Mouse (Mus musculus) kidney, embryonic 15.5 days (tissue): ENCODE measurements around the gene Slc16a4. TPM values are rescaled to one million over a fixed set of nuclear protein-coding genes. Genes with fewer than 3 reads are reported as not detected.

Experiments used
- ATAC-seq: fragments of 200-750 bp; cut with Nextera tagmentation; replicated peaks from 2 replicates; pipeline ENCODE4 v1.8.0; 2017; ENCODE audit warnings: moderate TSS enrichment; ENCODE audit not compliant: low FRiP score
- H3K27ac ChIP-seq: fragments of 300-500 bp; sonication (generic); 2 replicates; pipeline ENCODE4 v1.5.1; 2015; ENCODE audit warnings: mild to moderate bottlenecking, inconsistent platforms
- H3K27me3 ChIP-seq: fragments of 300-500 bp; sonication (generic); 2 replicates; pipeline ENCODE4 v1.6.1; 2015; ENCODE audit warnings: inconsistent platforms
- H3K36me3 ChIP-seq: fragments of 300-500 bp; sonication (generic); 2 replicates; pipeline ENCODE4 v1.6.1; 2015; ENCODE audit warnings: inconsistent platforms
- H3K4me1 ChIP-seq: fragments of 300-500 bp; sonication (generic); 2 replicates; pipeline ENCODE4 v1.6.1; 2015; ENCODE audit warnings: inconsistent platforms
- H3K4me2 ChIP-seq: fragments of 300-500 bp; sonication (generic); 2 replicates; pipeline ENCODE4 v1.6.1; 2015; ENCODE audit warnings: moderate library complexity, mild to moderate bottlenecking, inconsistent platforms
- H3K4me3 ChIP-seq: fragments of 300-500 bp; sonication (generic); replicated peaks from 2 replicates; pipeline ENCODE4 v1.5.1; 2015; ENCODE audit warnings: mild to moderate bottlenecking, inconsistent platforms
- H3K9ac ChIP-seq: fragments of 300-500 bp; sonication (generic); 2 replicates; pipeline ENCODE4 v1.6.1; 2015; ENCODE audit warnings: mild to moderate bottlenecking, inconsistent platforms
- H3K9me3 ChIP-seq: fragments of 300-500 bp; sonication (generic); replicated peaks from 2 replicates; pipeline ENCODE4 v1.6.1; 2016; ENCODE audit warnings: inconsistent platforms
- WGBS: fragments of 180-500 bp; shearing (Covaris S2); methylation state at CpG from one replicate; pipeline ENCODE4 v1.1.7; 2015; ENCODE audit warnings: mixed read lengths; 5-methylcytosine and 5-hydroxymethylcytosine counted together
- polyA plus RNA-seq: library from polyadenylated mRNA; unstranded; fragments of >200 nt; fragmentation: Nextera tagmentation; extraction: Ambion mirVana; gene quantifications from 2 replicates; pipeline ENCODE4 v1.2.1, GENCODE M21; 2015

Gene Slc16a4
- polyA plus RNA-seq, 1 experiment from 2014 or later = 9.8 TPM

DNA sequence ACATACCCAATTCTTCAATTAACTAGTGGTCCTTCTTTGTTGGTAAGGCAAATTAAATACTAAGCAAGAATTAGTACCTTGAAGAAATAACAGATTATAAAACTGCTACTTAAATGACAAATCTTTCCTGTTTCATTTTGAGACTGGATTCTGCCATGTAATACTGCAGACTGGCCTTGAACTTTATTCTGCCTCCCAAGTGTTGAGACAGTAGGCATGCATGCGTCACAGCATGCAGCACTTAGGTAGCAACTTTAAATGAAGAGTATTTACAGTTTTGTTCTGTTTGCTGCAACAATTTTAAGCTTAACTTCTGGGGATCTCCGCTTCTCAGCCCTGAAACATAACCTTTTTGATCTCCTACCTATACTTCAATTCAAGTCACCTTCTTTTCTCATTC, 30.1 kb downstream of the Slc16a4 start:
- H3K27me3 ChIP-seq = no peaks in the 10 kb centered on the region
- WGBS = 87% methylated on average over 2 of the region's 2 CpGs
- no peaks in the 10 kb centered on the region for H3K9me3 ChIP-seq
- no peak overlapping the region for H3K4me2 ChIP-seq
- H3K4me1 ChIP-seq = peaks cover 33% of the 10 kb centered on the region
- H3K4me3 ChIP-seq = no peak overlapping the region
- no peak overlapping the region for H3K27ac ChIP-seq
- ATAC-seq = no peak
- H3K9ac ChIP-seq = no peak overlapping the region
- H3K36me3 ChIP-seq = peaks cover 50% of the 10 kb centered on the region

DNA sequence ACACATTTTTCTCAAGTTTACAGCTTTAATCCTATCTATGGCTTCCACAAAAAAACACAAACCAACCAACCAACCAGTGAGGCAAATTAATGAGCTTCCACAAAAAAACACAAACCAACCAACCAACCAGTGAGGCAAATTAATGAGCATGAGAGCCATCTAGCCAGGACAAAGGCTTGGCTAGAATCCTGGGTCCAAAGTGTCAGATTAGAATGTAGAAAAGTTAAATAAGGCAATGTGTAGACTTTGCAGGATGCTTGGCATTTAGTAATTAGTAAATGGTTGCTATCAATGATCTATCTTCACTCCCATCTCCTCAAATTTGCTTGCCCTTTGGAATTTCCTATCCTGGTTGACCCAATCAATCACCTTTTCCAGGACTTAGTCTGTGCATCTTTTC, 30.7 kb downstream of the Slc16a4 start:
- Histone ChIP-seq H3K27me3 (no peaks in the 10 kb centered on the region), H3K4me2 (no peak overlapping the region), H3K4me1 (peaks cover 33% of the 10 kb centered on the region)

DNA sequence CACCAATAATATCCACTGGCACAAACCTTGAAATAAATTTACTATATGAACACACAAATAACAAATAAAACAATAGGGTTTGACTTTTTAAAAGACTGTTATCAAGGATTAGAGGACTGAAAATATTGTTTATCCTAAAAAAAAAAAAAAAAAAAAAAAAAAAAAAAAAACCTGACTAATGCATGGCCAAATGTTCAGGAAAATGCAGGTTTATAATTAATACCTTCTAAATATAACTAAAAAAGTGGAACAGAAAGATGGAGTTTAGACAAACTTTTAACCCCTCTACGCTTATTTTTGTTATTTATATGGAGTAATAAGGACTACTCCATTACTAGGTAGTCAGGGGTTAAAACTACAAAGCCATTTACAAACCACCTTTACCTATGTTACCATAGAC, 35.4 kb downstream of the Slc16a4 start:
- peaks cover 48% of the 10 kb centered on the region for H3K36me3 ChIP-seq
- H3K4me2 ChIP-seq = no peak overlapping the region
- H3K4me3 ChIP-seq = no peak overlapping the region
- no peak overlapping the region for H3K9ac ChIP-seq
- H3K27me3 ChIP-seq = no peaks in the 10 kb centered on the region
- peaks cover 48% of the 10 kb centered on the region for H3K4me1 ChIP-seq
- no peak overlapping the region for H3K27ac ChIP-seq
- no peak for ATAC-seq
- 96% methylated on average over 1 of the region's 1 CpGs for WGBS
- no peaks in the 10 kb centered on the region for H3K9me3 ChIP-seq

More for the DNA sequence above, 30.7 kb downstream of the Slc16a4 start:
- Histone ChIP-seq H3K4me3 (no peak overlapping the region), H3K9me3 (no peaks in the 10 kb centered on the region), H3K27ac (no peak overlapping the region), H3K36me3 (peaks cover 47% of the 10 kb centered on the region), H3K9ac (no peak overlapping the region)
- ATAC-seq = no peak

DNA sequence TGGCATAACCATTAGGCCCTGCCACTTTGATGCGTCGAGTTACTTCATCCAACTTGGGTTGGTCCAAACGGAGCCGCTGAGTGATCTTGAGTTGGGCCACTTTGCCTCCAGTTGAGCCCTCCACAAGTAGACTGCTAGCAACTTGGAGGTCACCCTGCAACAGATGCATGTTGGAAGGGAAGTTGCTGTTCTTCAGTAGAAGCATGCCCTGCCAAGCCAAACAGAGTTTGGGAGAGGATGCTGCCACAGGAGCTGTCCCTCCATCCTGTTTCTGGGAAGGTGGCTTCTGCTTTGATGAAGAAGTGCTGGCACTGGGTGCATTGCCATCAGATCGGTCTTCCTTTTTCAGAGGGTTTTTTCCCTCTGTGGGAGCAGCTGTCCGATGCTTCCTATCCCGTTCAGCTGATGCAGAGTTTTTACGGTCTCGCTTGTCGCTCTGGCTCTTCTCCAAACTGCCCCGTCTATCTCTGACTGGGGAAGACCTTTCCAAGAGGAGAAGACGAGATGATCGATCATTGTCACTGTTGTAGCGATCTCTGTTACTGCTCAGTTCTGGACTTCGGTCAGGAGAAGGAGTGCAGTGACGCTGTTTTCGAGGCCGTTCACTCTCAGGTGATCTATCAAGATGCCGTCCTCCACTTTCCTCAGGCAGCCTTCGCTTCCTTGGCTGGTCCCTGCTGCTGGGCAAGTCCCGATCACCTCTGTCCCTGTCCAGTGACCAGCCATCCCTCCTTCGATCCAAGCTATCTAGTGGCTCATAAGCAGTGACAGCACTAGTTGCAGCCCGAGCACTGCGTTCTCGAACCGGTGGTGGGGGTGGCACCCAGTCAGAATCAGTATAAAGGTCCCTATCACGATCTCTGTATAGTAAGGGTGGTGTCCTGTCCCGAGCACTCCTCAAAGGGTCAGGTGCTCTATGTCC, 39.7 kb downstream of the Slc16a4 start:
- WGBS = 63% methylated on average over 28 of the region's 28 CpGs
- peaks cover 27% of the 10 kb centered on the region for H3K4me1 ChIP-seq
- H3K9ac ChIP-seq = peak overlapping the region; percentile 6; the same call in 1 of the 2 replicates
- H3K4me3 ChIP-seq = peak overlapping the region; percentile 81
- no peaks in the 10 kb centered on the region for H3K27me3 ChIP-seq
- peak overlapping the region; percentile 82 for H3K4me2 ChIP-seq
- no peak overlapping the region for H3K27ac ChIP-seq
- H3K36me3 ChIP-seq = peaks cover 25% of the 10 kb centered on the region
- H3K9me3 ChIP-seq = no peaks in the 10 kb centered on the region
- ATAC-seq = no peak

DNA sequence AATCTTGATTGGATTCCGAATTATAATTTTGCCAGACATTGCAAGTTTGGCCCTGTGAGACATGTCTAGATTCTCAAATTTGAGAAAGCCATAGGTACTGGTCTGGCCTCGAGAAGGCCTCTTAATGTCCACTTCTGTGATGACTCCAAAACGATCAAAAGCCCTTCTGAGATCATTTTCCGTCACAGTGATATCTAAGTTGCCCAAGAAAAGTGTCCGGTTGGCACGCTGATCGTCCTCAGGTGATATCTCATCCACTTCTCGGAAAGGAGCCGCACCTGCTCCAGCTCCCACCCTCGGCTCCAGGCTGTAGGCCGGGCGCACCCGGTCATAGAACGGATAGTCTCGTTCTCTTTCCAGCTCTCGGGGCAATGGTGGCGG, 40.7 kb downstream of the Slc16a4 start:
- 21% methylated on average over 17 of the region's 17 CpGs for WGBS
- H3K27ac ChIP-seq = peak overlapping the region; percentile 94; the same call in 1 of the 2 replicates
- ATAC-seq = no peak

DNA sequence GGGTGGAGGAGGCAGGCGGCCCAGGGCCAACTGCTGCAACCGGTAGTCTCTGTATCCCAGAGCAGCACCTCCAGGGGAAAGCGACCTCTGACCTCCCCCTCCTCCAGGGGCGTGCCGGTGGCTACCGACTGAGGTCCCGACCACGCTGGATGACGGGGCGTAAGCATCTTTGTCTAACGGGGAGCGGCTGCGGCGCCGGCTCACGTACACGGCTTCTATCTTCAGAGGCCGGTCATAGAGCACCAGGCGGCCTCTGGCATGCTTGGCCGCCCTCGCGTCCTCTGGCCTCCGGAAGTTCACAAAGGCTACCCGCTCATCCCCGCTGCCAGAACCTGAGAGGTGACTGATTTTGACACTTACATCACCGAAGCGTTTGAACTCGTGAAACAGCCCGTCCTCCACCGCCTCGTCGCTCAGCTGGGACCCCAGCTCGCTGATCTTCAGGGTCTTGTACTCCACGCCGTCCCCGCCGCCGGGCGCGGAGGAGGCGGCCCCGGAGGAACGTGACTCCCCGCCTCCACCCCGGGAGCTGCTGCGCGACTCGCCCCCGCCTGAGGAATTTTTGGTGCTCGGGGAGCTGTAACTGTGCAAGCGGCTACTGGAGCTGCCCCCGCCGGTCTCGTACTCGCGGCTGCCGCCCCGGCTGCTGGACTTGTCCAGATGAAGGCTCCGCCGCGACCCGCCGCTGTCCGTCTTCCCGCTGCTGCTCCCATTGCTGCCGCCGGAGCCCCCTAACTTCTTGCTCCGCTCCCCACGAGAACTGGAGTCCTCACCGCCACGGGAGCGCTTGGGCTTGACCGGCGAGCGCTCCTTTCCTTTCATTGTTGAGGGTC, 41.3 kb downstream of the Slc16a4 start:
- WGBS = under 1% methylated on average over 75 of the region's 75 CpGs
- peak overlapping the region; percentile 82 for H3K4me2 ChIP-seq
- peaks cover 21% of the 10 kb centered on the region for H3K36me3 ChIP-seq
- H3K9me3 ChIP-seq = no peaks in the 10 kb centered on the region
- H3K4me1 ChIP-seq = peaks cover 23% of the 10 kb centered on the region
- H3K27me3 ChIP-seq = no peaks in the 10 kb centered on the region
- peak overlapping the region; percentile 94 for H3K27ac ChIP-seq
- peak overlapping the region; percentile 83 for H3K9ac ChIP-seq
- ATAC-seq = peak; percentile 18; the same call in 1 of the 2 replicates
- H3K4me3 ChIP-seq = peak overlapping the region; percentile 81

More for the DNA sequence above, 40.7 kb downstream of the Slc16a4 start:
- Histone ChIP-seq H3K9me3 (no peaks in the 10 kb centered on the region), H3K36me3 (peaks cover 21% of the 10 kb centered on the region), H3K4me2 (peak overlapping the region; percentile 82), H3K9ac (peak overlapping the region; percentile 83), H3K4me1 (peaks cover 23% of the 10 kb centered on the region), H3K27me3 (no peaks in the 10 kb centered on the region), H3K4me3 (peak overlapping the region; percentile 81)

DNA sequence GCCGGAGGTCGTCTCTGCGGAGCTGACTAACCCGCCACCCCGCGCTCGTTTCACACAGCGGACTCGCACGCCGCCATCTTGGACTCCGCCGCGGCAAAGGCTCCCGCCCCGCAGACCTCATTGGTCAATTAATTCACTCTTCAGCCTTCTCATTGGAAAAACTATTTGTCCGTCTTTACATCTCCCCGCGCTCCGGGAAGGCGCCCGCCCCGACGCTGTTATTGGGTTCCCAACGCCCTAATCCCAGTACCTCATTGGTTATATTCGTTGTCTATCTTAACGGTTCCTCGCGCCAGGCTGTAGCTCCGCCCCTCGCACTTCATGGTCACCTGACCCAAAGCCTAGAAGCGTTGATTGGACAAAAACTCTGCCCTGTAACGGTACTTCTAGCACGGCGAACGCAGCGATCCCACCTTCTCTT, 41.9 kb downstream of the Slc16a4 start:
- peaks cover 18% of the 10 kb centered on the region for H3K36me3 ChIP-seq
- peak; percentile 96 for ATAC-seq
- no peaks in the 10 kb centered on the region for H3K9me3 ChIP-seq
- no peaks in the 10 kb centered on the region for H3K27me3 ChIP-seq
- H3K4me2 ChIP-seq = peak overlapping the region; percentile 82
- H3K4me1 ChIP-seq = peaks cover 23% of the 10 kb centered on the region
- H3K9ac ChIP-seq = peak overlapping the region; percentile 83
- peak overlapping the region; percentile 81 for H3K4me3 ChIP-seq
- peak overlapping the region; percentile 98 for H3K27ac ChIP-seq
- WGBS = under 1% methylated on average over 37 of the region's 37 CpGs

DNA sequence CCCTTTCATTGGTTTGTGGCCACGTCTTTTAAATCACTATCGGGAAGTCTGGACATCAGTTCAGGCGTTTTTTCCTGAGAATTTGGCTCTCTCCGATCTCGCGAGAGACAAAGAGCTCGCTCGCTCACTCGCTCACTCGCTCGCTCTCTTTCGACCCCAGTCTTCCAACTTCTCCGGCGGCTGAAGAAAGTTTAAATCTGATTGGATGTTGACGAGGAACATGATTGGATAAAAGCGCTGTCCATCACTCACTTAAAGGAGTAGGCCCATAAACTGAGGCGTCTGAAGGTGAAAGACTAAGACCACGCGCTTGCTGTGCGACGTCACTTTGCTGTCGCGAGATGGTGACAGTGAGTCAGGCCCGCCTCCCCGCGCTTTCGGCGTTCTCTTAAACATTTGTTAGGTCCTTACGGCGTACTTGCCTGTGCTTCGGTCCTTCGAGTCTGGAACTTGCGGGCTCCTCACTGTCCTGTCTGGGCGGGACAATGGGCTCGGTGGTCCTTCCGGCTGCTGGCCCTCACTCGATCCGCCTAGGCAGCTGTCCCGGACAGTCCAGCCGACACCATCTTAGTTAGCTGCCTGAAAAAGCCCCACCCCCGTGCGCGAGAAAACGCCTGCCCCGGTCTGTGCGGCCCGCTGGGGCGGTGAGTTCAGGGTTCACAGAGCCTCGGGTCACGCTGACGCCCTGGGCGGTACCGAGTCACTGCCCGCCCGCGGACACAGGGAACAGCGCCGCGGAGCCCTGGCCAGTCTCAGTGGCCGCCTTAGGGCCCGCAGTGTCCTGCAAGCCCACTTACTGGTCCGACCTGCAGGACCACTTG, 42.6 kb downstream of the Slc16a4 start, which contains the start of gene Rbm15:
TSS of gene Rbm15 (minus strand) at position 293 of the 821 bp plus-strand sequence.
- Histone ChIP-seq H3K4me3 (peak within 1 kb of the TSS; percentile 81), H3K36me3 (peaks cover 17% of the 10 kb centered on the region), H3K4me2 (peak within 1 kb of the TSS; percentile 82), H3K9ac (peak within 1 kb of the TSS; percentile 83), H3K4me1 (peaks cover 23% of the 10 kb centered on the region), H3K9me3 (no peaks in the 10 kb centered on the region), H3K27ac (peak within 1 kb of the TSS; percentile 98), H3K27me3 (no peaks in the 10 kb centered on the region)
- peak; percentile 94 for ATAC-seq
- WGBS = under 1% methylated on average over 62 of the region's 62 CpGs

DNA sequence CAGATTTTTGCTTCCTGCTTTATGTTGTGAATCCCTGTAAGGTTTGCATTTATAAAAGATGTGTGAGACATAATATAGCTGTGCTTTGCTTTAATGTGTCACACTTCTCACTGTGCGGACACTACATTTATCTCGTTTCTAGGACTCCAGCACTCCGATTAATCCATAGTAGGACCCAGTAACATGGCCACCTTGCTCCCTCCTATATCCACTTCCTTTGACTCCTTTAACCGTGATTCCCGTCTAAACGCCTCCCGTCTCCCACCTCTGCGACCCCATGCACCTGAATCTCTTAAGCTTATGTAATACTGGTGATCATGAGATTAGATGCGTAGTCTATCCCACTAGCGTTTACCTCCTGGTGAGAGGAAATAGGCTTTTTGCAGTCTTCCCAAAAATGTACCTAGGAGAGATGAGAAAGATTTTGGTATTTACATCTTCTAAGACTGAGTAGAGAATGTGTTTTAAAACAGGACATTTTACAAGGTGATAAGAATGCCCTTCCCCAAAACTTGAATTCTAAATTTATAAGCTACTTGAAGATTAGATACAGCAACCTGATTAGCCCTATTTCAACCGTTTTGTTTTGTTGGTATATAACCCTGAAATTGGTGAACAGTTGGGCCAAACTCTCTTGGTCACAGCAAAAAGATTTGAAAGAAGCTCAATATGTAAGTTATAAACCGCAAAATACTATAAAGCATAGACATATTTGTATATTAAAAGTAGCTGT, 43.3 kb downstream of the Slc16a4 start:
- H3K9me3 ChIP-seq = no peaks in the 10 kb centered on the region
- peak overlapping the region; percentile 98 for H3K27ac ChIP-seq
- H3K4me1 ChIP-seq = peaks cover 23% of the 10 kb centered on the region
- ATAC-seq = no peak
- H3K4me2 ChIP-seq = peak overlapping the region; percentile 63
- WGBS = 10% methylated on average over 12 of the region's 12 CpGs
- peaks cover 17% of the 10 kb centered on the region for H3K36me3 ChIP-seq
- no peaks in the 10 kb centered on the region for H3K27me3 ChIP-seq
- H3K4me3 ChIP-seq = peak overlapping the region; percentile 81
- peak overlapping the region; percentile 82 for H3K9ac ChIP-seq

DNA sequence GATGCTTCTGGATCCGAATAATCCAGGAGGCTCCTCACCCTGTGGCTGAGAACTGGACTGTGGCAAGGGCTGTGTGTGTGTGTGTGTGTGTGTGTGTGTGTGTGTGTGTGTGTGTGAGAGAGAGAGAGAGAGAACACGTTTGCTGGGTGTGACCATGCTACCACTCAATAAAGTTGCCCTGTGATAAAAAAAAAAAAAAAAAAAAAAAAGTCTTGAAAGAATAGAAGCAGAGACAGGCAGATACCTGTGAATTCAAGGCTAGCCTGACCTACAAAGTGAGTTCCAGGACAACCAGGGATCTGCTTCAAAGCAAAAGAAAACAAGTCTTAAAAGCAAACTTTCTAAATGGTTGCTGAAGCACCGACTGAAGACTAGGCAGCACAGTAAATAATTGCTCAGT, 52.9 kb downstream of the Slc16a4 start:
- H3K4me3 ChIP-seq = no peak overlapping the region
- no peaks in the 10 kb centered on the region for H3K9me3 ChIP-seq
- H3K36me3 ChIP-seq = no peaks in the 10 kb centered on the region
- no peak for ATAC-seq
- no peaks in the 10 kb centered on the region for H3K4me1 ChIP-seq
- H3K27ac ChIP-seq = no peak overlapping the region
- H3K9ac ChIP-seq = no peak overlapping the region
- 43% methylated on average over 3 of the region's 3 CpGs for WGBS
- peaks cover 5% of the 10 kb centered on the region; the same call in 1 of the 2 replicates for H3K27me3 ChIP-seq
- no peak overlapping the region for H3K4me2 ChIP-seq
